Mouse (Mus musculus) midbrain, embryonic 14.5 days (tissue): ENCODE data around the gene Dnase2a. TPM values are rescaled to one million over a fixed set of nuclear protein-coding genes. Genes with fewer than 3 reads are reported as not detected.

ENCODE experiments used
- ATAC-seq: fragments of 200-750 bp; cut with Nextera tagmentation; 2 replicates; pipeline ENCODE4 v1.8.0; 2017; ENCODE audit warnings: moderate number of reproducible peaks, moderate library complexity; ENCODE audit not compliant: low FRiP score, low TSS enrichment
- DNase-seq: peaks from one replicate; pipeline ENCODE4 v3.0.0-alpha.2; 2015
- H3K27ac ChIP-seq: fragments of 300-500 bp; sonication (generic); replicated peaks from 2 replicates; pipeline ENCODE4 v1.5.1; 2014; ENCODE audit warnings: mild to moderate bottlenecking, low read depth, low read length, moderate library complexity
- H3K27me3 ChIP-seq: fragments of 300-500 bp; sonication (generic); 2 replicates; pipeline ENCODE4 v1.6.1; 2014; ENCODE audit warnings: low read length, control low read depth, mixed read lengths; ENCODE audit not compliant: control insufficient read depth, insufficient read depth
- H3K36me3 ChIP-seq: fragments of 300-500 bp; sonication (generic); 2 replicates; pipeline ENCODE4 v1.6.1; 2014; ENCODE audit warnings: low read length, control low read depth; ENCODE audit not compliant: control insufficient read depth, insufficient read depth
- H3K4me1 ChIP-seq: fragments of 300-500 bp; sonication (generic); 2 replicates; pipeline ENCODE4 v1.6.1; 2014; ENCODE audit warnings: mild to moderate bottlenecking, antibody characterized with exemption, low read length, control low read depth; ENCODE audit not compliant: control insufficient read depth, insufficient read depth
- H3K4me2 ChIP-seq: fragments of 300-500 bp; sonication (generic); 2 replicates; pipeline ENCODE4 v1.6.1; 2014; ENCODE audit warnings: mild to moderate bottlenecking, low read length, moderate library complexity
- H3K4me3 ChIP-seq: fragments of 300-500 bp; sonication (generic); replicated peaks from 2 replicates; pipeline ENCODE4 v1.5.1; 2014; ENCODE audit warnings: low read depth, low read length
- H3K9ac ChIP-seq: fragments of 300-500 bp; sonication (generic); replicated peaks from 2 replicates; pipeline ENCODE4 v1.6.1; 2014; ENCODE audit warnings: mild to moderate bottlenecking, low read length, moderate library complexity
- H3K9me3 ChIP-seq: fragments of 300-500 bp; sonication (generic); 2 replicates; pipeline ENCODE4 v1.6.1; 2016; ENCODE audit warnings: low read length, control low read depth, mixed read lengths; ENCODE audit not compliant: control insufficient read depth
- WGBS: fragments of 180-500 bp; shearing (Covaris S2); extraction: QIAGEN DNeasy Blood & Tissue Kit; methylation state at CpG from one replicate; pipeline ENCODE4 v1.1.7; 2014; 5-methylcytosine and 5-hydroxymethylcytosine counted together
- polyA plus RNA-seq: library from polyadenylated mRNA; unstranded; fragments of >200 nt; fragmentation: Nextera tagmentation; extraction: Ambion mirVana; gene quantifications from 2 replicates; pipeline ENCODE4 v1.2.1, GENCODE M21; 2014

Dnase2a gene
- polyA plus RNA-seq, 1 experiment from 2014 or later = 4.0 TPM

DNA sequence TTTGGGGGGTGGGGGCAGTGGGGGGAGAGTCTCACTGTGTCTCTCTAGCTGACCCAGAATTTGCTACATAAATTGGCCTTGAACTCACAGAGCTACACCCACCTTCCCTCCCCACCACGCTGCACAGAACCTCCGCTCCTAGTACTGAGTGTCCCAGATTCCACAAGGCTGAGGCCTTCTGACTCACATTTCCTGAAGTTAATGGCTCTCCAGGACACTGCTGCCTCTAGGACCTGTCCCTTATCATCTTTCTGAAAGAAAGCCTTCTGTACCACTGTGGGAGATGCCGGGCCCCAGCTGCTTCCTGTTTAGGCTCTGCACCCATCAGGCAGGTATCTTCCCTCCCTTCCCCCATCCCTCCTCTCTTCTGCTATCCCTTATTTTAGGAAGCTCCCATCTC is 58.2 kb downstream of the Dnase2a start:
- 0 out of 2 replicates have a peak overlapping the region, but pooled peaks have one; percentile 63 for H3K27ac ChIP-seq
- H3K9me3 ChIP-seq = no peaks in the 10 kb centered on the region
- DNase-seq = no peak
- H3K27me3 ChIP-seq = no peaks in the 10 kb centered on the region
- H3K4me2 ChIP-seq = peak overlapping the region; percentile 79
- ATAC-seq = no peak
- peaks cover 28% of the 10 kb centered on the region for H3K4me1 ChIP-seq
- H3K36me3 ChIP-seq = peaks cover 12% of the 10 kb centered on the region
- no peak overlapping the region; the same call in 1 of the 2 replicates for H3K9ac ChIP-seq
- no peak overlapping the region; the same call in 1 of the 2 replicates for H3K4me3 ChIP-seq
- 65% methylated on average over 3 of the region's 3 CpGs for WGBS

DNA sequence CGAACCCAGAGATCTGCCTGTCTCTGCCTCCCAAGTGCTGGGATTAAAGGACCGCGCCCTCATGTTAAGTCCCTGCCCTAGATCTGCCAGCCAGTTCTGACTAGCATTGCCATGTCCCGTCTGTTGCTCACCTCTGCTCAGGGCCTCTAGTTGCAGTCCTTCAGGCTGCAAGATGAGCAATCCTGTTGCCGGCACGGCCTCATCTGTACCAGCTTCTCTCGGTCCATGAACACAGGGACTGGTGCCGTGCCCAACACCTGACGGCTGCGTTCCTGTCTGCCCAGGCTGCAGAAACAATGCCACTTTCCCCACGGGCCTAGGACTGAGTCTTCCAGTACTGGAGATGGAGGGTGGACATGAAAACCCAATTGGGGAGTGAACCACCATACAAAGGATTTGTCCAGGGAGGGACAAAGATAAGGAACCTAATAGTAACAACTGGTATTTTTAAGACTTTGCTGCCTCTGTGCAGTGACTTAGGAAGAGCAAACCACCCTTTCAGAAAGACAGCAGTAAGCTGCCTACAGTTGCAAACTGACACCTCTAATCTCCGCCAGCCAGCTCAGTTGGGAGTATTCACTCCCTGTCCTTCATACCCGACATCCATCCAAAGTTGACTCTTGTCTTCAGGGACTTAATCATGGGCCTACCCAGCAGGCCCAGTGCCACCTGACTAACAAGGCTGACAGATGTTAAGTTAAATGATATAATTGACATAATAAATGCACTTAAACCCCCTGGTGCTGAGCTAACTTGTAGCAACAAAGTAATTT is 59.4 kb downstream of the Dnase2a start:
- no peak for ATAC-seq
- DNase-seq = no peak
- WGBS = 89% methylated on average over 13 of the region's 13 CpGs
- H3K9me3 ChIP-seq = no peaks in the 10 kb centered on the region
- peaks cover 22% of the 10 kb centered on the region for H3K36me3 ChIP-seq
- H3K27me3 ChIP-seq = no peaks in the 10 kb centered on the region
- no peak overlapping the region for H3K27ac ChIP-seq
- peaks cover 28% of the 10 kb centered on the region for H3K4me1 ChIP-seq
- H3K9ac ChIP-seq = no peak overlapping the region
- peak overlapping the region; percentile 96; the same call in 1 of the 2 replicates for H3K4me2 ChIP-seq
- no peak overlapping the region for H3K4me3 ChIP-seq

DNA sequence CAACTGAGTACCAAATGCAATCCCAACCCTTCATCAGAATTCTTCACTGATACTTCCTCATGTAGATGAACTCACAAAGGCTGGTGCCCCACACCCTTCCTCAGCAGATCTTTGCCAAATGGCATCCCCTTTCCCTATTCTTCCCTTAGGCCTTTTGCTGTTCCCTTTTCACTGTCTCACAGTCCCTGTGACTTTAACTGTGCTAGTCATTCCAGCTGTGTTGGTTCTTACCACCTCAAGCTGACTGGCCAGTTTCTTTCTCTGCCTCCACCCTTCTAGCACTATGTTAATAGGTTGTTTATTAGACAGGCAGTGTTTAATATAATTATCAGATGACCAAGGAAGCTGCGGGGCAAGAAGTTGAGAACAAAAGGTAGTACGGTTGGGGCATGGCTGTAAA is 60.3 kb downstream of the Dnase2a start:
- H3K4me1 ChIP-seq = peaks cover 28% of the 10 kb centered on the region
- ATAC-seq = no peak

DNA sequence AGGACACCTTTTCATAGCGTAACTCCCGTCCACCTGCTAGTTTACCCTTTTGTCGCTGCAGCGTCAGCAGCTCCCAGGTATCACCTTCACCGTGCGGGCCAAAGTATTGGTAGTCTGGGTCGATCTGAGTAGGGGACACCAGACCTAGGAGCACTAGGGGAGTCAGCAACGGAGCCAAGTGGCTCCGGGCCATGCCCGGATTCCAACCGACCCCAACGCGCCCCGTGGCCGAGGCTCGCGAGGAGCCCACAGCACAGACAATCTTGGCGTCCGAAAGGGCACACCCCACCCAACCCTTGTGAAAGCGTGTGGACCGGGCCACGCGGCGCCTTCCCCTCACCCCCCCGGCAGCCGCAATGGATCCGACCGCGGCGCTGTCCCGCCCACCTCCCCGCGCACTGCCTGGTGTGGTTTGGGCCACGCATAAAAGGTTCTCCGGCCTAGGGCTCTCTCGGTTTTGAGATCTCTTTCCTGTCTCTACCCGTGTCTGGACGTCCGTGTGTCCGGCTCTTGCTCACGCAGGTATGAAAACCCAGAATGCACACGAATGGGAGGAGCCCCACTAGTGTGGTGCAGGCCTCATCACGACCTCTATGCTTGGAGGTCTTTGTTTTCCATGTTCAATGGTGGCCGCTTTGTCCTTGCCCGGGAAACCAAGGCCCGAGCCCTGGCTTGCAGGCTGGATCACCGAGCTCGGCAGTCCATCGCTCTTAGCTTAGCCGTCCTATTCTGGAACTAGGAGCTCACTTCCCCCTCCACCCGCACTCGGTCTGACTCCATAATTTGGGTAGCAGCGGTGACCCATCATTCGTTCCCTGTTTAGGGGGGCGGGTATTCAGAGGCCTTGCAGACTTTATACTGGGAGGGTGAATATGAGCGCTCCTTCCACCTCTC is 61.1 kb downstream of the Dnase2a start, which contains the start of the genes Gm49661, Prdx2 and Rnaseh2a:
Gene Gm49661 (minus strand): TSS at position 193 of the 894 bp plus-strand sequence.
Gene Prdx2 (plus strand): TSS at position 347 of the 894 bp plus-strand sequence.
Gene Rnaseh2a (minus strand): TSS at position 527 of the 894 bp plus-strand sequence.
- peak; percentile 85 for ATAC-seq
- Histone ChIP-seq H3K4me3 (peak within 1 kb of the TSS; percentile 92), H3K27ac (peak within 1 kb of the TSS; percentile 86), H3K4me2 (peak within 1 kb of the TSS; percentile 96), H3K36me3 (peaks cover 40% of the 10 kb centered on the region), H3K9ac (peak within 1 kb of the TSS; percentile 97), H3K9me3 (no peaks in the 10 kb centered on the region), H3K27me3 (no peaks in the 10 kb centered on the region), H3K4me1 (peaks cover 28% of the 10 kb centered on the region)
- DNase-seq = peak; percentile 92
- under 1% methylated on average over 56 of the region's 56 CpGs for WGBS

More for the DNA sequence above, 60.3 kb downstream of the Dnase2a start:
- H3K27ac ChIP-seq = peak overlapping the region; percentile 86
- no peak for DNase-seq
- peaks cover 31% of the 10 kb centered on the region for H3K36me3 ChIP-seq
- H3K4me3 ChIP-seq = peak overlapping the region; percentile 92
- no peaks in the 10 kb centered on the region for H3K27me3 ChIP-seq
- WGBS = 27% methylated on average over 2 of the region's 2 CpGs
- H3K4me2 ChIP-seq = peak overlapping the region; percentile 96
- H3K9me3 ChIP-seq = no peaks in the 10 kb centered on the region
- peak overlapping the region; percentile 97; the same call in 1 of the 2 replicates for H3K9ac ChIP-seq

DNA sequence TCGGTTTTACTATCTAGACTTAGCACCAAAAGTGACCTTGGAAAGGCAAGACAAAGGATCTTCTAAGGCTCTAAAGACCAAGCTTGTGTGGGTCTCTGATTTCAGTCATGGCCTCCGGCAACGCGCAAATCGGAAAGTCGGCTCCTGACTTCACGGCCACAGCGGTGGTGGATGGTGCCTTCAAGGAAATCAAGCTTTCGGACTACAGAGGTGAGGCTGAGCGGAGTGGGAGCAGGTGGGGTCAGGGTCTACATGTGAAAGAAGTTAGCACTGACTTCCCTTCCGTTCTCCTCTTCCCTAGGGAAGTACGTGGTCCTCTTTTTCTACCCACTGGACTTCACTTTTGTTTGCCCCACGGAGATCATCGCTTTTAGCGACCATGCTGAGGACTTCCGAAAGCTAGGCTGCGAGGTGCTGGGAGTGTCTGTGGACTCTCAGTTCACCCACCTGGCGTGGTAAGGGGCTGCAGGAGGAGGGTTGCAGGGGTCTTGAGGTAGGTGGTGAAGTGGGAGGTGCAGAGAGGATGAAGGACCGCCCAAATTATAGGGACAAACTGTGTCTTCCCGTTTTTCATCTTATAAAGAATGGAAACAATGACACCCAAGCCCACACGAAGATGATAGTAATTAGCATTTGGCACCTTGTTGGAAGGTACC is 61.9 kb downstream of the Dnase2a start:
- H3K4me3 ChIP-seq = peak overlapping the region; percentile 92
- H3K36me3 ChIP-seq = peaks cover 44% of the 10 kb centered on the region
- WGBS = 6% methylated on average over 21 of the region's 21 CpGs
- peak overlapping the region; percentile 86 for H3K27ac ChIP-seq
- H3K9ac ChIP-seq = peak overlapping the region; percentile 97
- peak overlapping the region; percentile 96 for H3K4me2 ChIP-seq
- H3K27me3 ChIP-seq = no peaks in the 10 kb centered on the region
- H3K4me1 ChIP-seq = peaks cover 23% of the 10 kb centered on the region
- H3K9me3 ChIP-seq = no peaks in the 10 kb centered on the region
- no peak for DNase-seq
- no peak for ATAC-seq

DNA sequence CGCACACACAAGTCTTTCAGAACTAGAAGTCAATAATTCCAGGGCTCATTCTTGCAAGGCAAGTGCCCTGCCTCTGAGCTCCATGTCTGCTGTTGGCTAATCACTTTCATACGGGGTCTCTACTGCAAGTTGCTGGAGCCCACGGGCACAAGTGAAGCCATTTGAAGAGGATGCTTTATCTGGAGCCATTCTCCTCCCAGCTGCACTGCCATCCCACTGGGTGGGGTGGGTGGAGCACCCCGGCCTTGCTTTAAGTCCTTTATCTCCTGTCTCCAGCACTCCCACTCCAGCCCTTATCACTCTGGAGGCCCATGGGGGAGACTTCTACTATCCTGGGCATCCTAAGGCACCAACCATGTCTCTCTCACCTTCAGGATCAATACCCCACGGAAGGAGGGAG is 62.6 kb downstream of the Dnase2a start:
- WGBS = 61% methylated on average over 5 of the region's 5 CpGs
- peak overlapping the region; percentile 97 for H3K9ac ChIP-seq
- peak overlapping the region; percentile 96 for H3K4me2 ChIP-seq
- peaks cover 21% of the 10 kb centered on the region for H3K4me1 ChIP-seq
- H3K4me3 ChIP-seq = peak overlapping the region; percentile 92
- H3K9me3 ChIP-seq = no peaks in the 10 kb centered on the region
- H3K36me3 ChIP-seq = peaks cover 44% of the 10 kb centered on the region
- ATAC-seq (no peak), DNase-seq (no peak)
- H3K27me3 ChIP-seq = no peaks in the 10 kb centered on the region
- 0 out of 2 replicates have a peak overlapping the region, but pooled peaks have one; percentile 86 for H3K27ac ChIP-seq
